Mouse (Mus musculus): ENCODE measurements around the gene Cdh5. TPM values are rescaled to one million over a fixed set of nuclear protein-coding genes. Genes with fewer than 3 reads are reported as not detected.

Cdh5 gene
- polyA plus RNA-seq, 1 experiment from 2014 or later = 16.2 TPM

DNA sequence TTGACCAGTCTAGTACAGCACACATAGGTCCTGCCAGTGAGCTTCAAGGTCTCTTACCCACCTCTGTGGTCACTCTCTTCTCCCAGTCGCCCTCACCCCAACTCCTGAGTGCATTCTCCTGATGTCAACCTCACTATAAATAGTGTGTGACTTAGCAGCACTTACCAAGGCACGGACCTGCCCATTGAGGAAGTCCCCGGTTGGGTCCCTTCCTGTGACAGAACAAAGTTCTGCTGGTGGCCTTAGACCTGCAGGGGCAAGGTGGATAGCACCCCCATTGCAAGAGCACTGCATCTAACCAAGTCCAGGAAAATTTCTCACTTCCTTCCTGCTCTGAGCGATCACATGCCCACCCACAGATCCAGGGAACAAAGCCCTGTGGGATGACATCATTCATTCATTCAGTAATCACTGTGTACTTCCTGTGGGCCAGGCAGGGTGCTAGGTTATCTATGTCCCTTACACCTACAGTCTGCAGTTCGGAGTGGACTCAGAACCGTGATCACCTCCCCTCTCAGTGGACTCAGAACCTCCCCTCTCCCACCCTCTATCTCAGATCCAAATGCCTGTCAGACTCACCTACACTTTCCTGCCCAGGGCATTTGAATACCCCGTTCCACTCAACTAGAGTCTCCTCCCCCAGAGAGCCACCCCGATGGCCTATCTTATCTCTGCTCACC, 74.6 kb downstream of the Cdh5 start:
- Histone ChIP-seq H3K9me3 (no peaks in the 10 kb centered on the region), H3K4me2 (no peak overlapping the region), H3K4me3 (replicated peaks) (no peak overlapping the region), H3K27me3 (peaks cover 37% of the 10 kb centered on the region), H3K36me3 (no peaks in the 10 kb centered on the region), H3K9ac (replicated peaks) (no peak overlapping the region), H3K27ac (no peak overlapping the region), H3K4me1 (replicated peaks) (no peaks in the 10 kb centered on the region; the same call in 1 of the 2 replicates)
- ATAC-seq (ENCODE audit: insufficient number of reproducible peaks, insufficient read depth, low FRiP score, low TSS enrichment, low read depth) = no peak
- WGBS = 73% methylated on average over 8 of the region's 8 CpGs

DNA sequence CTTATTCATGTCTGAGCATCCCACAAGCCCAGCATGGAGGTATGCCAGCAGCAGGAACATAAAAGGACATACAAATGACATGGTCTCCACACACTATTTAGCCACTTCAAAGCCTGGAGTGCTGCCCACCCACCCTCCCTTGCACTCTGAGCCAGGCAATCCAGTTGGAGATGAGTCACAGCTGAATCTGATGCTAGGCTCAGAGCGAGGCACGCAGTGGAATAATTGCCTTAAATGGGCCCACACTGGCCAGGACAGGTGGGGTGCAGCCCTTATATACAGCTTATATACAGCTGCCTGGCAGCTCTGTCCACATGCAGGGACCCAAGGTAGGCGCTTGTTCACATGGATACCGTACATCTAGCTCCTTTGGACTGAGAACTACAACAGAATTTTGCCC, 75.6 kb downstream of the Cdh5 start:
- 81% methylated on average over 4 of the region's 4 CpGs for WGBS
- Histone ChIP-seq H3K4me1 (replicated peaks) (no peaks in the 10 kb centered on the region), H3K9me3 (no peaks in the 10 kb centered on the region), H3K4me2 (no peak overlapping the region), H3K27me3 (peaks cover 26% of the 10 kb centered on the region), H3K27ac (no peak overlapping the region), H3K4me3 (replicated peaks) (no peak overlapping the region), H3K9ac (replicated peaks) (no peak overlapping the region), H3K36me3 (no peaks in the 10 kb centered on the region)
- no peak for ATAC-seq (ENCODE audit: insufficient number of reproducible peaks, insufficient read depth, low FRiP score, low TSS enrichment, low read depth)

- no peak for ATAC-seq (ENCODE audit: insufficient number of reproducible peaks, insufficient read depth, low FRiP score, low TSS enrichment, low read depth)
- Histone ChIP-seq H3K9me3 (no peaks in the 10 kb centered on the region), H3K27ac (no peak overlapping the region), H3K4me3 (replicated peaks) (no peak overlapping the region), H3K27me3 (0 out of 2 replicates have a peak, but pooled peaks cover 9% of the 10 kb centered on the region), H3K4me1 (replicated peaks) (peaks cover 3% of the 10 kb centered on the region; the same call in 1 of the 2 replicates), H3K9ac (replicated peaks) (peak overlapping the region; percentile 40; the same call in 1 of the 2 replicates), H3K4me2 (no peak overlapping the region), H3K36me3 (no peaks in the 10 kb centered on the region)
- 35% methylated on average over 6 of the region's 6 CpGs for WGBS
Observed at GRCm38 (mm10) chr8:104184905-104185304, 83.5 kb downstream of the Cdh5 start.

DNA sequence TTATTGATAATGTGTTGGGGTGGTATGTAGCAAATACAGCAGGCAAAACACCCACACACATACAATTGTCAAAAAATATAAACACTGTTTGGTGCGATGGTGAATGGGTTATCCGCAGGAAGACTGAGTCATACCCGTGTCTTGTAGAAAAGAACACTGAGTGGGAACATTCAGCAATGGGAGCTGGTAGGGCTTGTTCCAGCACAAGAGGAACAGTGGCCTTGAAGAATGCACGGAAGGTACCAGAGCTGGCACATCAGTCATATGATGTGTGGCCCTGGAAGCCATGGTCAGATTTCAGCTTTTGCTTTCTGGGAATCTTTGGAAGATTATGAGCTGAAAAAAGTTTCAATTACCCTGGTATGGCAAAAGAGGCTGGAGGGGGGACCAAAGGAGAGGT, 85.4 kb downstream of the Cdh5 start:
- H3K27ac ChIP-seq = no peak overlapping the region
- no peak overlapping the region for H3K9ac ChIP-seq (replicated peaks)
- 0 out of 2 replicates have a peak, but pooled peaks cover 6% of the 10 kb centered on the region for H3K27me3 ChIP-seq
- H3K36me3 ChIP-seq = no peaks in the 10 kb centered on the region
- no peak overlapping the region for H3K4me3 ChIP-seq (replicated peaks)
- no peak overlapping the region for H3K4me2 ChIP-seq
- 92% methylated on average over 4 of the region's 4 CpGs for WGBS
- H3K4me1 ChIP-seq (replicated peaks) = peaks cover 3% of the 10 kb centered on the region; the same call in 1 of the 2 replicates
- no peak for ATAC-seq (ENCODE audit: insufficient number of reproducible peaks, insufficient read depth, low FRiP score, low TSS enrichment, low read depth)
- H3K9me3 ChIP-seq = no peaks in the 10 kb centered on the region

DNA sequence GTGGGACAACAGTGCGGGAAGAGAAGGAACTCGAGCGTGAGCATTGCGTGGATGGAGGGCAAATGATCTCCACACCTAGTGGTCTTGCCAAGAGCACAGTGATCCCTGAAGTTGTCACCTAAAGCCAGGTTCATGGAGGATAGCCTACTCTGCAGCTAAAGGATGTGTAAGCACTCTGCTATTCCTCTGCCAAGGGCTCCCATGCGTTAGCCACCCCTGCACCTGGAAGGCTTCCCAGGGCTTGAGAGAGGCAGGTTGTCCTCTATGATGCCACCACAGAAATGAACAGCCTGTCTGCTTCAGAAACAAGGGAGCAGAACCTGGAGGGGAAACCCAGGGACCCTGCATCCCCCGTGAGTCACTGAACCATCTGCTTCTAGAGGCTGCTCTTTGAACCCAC, 86.2 kb downstream of the Cdh5 start:
- no peak overlapping the region for H3K9ac ChIP-seq (replicated peaks)
- no peak for ATAC-seq (ENCODE audit: insufficient number of reproducible peaks, insufficient read depth, low FRiP score, low TSS enrichment, low read depth)
- 92% methylated on average over 6 of the region's 6 CpGs for WGBS
- H3K27ac ChIP-seq = no peak overlapping the region
- H3K9me3 ChIP-seq = no peaks in the 10 kb centered on the region
- no peak overlapping the region for H3K4me3 ChIP-seq (replicated peaks)
- H3K4me2 ChIP-seq = no peak overlapping the region
- 0 out of 2 replicates have a peak, but pooled peaks cover 6% of the 10 kb centered on the region for H3K27me3 ChIP-seq
- H3K4me1 ChIP-seq (replicated peaks) = peaks cover 3% of the 10 kb centered on the region; the same call in 1 of the 2 replicates
- H3K36me3 ChIP-seq = no peaks in the 10 kb centered on the region

GRCm38 (mm10) chr8:104188459-104188858, 87.0 kb downstream of the Cdh5 start:
- 75% methylated on average over 5 of the region's 5 CpGs for WGBS
- no peaks in the 10 kb centered on the region for H3K36me3 ChIP-seq
- no peak for ATAC-seq (ENCODE audit: insufficient number of reproducible peaks, insufficient read depth, low FRiP score, low TSS enrichment, low read depth)
- H3K4me1 ChIP-seq (replicated peaks) = peaks cover 3% of the 10 kb centered on the region; the same call in 1 of the 2 replicates
- no peak overlapping the region for H3K27ac ChIP-seq
- H3K4me2 ChIP-seq = no peak overlapping the region
- H3K4me3 ChIP-seq (replicated peaks) = no peak overlapping the region
- 0 out of 2 replicates have a peak, but pooled peaks cover 7% of the 10 kb centered on the region for H3K9me3 ChIP-seq
- H3K27me3 ChIP-seq = 0 out of 2 replicates have a peak, but pooled peaks cover 6% of the 10 kb centered on the region
- H3K9ac ChIP-seq (replicated peaks) = no peak overlapping the region

GRCm38 (mm10) chr8:104190777-104191468, 89.5 kb downstream of the Cdh5 start:
- Histone ChIP-seq H3K36me3 (no peaks in the 10 kb centered on the region), H3K27ac (no peak overlapping the region), H3K9me3 (0 out of 2 replicates have a peak, but pooled peaks cover 7% of the 10 kb centered on the region), H3K4me1 (replicated peaks) (no peaks in the 10 kb centered on the region), H3K4me3 (replicated peaks) (no peak overlapping the region), H3K27me3 (0 out of 2 replicates have a peak, but pooled peaks cover 6% of the 10 kb centered on the region), H3K4me2 (no peak overlapping the region), H3K9ac (replicated peaks) (no peak overlapping the region)
- no peak for ATAC-seq (ENCODE audit: insufficient number of reproducible peaks, insufficient read depth, low FRiP score, low TSS enrichment, low read depth)
- WGBS = 73% methylated on average over 6 of the region's 6 CpGs

DNA sequence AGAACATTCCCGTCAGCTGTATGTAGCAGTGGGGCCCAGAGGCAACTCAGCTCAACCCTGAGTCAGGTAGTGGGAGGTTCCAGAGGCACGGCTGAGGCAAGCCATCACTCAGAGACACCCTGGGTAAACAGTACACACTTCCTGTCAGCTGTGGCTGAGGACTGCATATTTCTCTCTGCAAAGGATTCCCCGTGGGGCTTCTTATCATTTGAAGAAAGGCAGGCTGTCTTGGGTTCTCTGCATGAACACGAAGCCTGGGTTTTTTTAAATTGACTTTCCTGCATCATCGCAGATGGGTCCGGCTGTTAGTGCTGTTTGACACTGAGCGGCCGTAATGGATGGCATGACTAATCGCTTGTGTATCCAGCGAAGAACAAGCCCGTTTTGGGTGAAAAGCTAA, 90.1 kb downstream of the Cdh5 start:
- H3K27ac ChIP-seq = no peak overlapping the region
- WGBS = 52% methylated on average over 11 of the region's 11 CpGs
- no peaks in the 10 kb centered on the region for H3K36me3 ChIP-seq
- 0 out of 2 replicates have a peak, but pooled peaks cover 7% of the 10 kb centered on the region for H3K9me3 ChIP-seq
- no peak overlapping the region for H3K9ac ChIP-seq (replicated peaks)
- no peak for ATAC-seq (ENCODE audit: insufficient number of reproducible peaks, insufficient read depth, low FRiP score, low TSS enrichment, low read depth)
- 0 out of 2 replicates have a peak, but pooled peaks cover 6% of the 10 kb centered on the region for H3K27me3 ChIP-seq
- no peak overlapping the region for H3K4me2 ChIP-seq
- H3K4me3 ChIP-seq (replicated peaks) = no peak overlapping the region
- H3K4me1 ChIP-seq (replicated peaks) = no peaks in the 10 kb centered on the region

Other genes starting within 250 kb of the Cdh5 start
- 0.42 and 0.53 TPM in 2 replicates for gene Bean1, start 68.8 kb downstream of the Cdh5 start, polyA plus RNA-seq (2016; fragmentation: Nextera tagmentation; extraction: Ambion mirVana)
- gene Tk2, start 146.9 kb downstream of the Cdh5 start, polyA plus RNA-seq (2016; fragmentation: Nextera tagmentation; extraction: Ambion mirVana) = 22.1 and 26.0 TPM in 2 replicates
- 48.6 and 52.2 TPM in 2 replicates for gene Cklf, start 149.2 kb downstream of the Cdh5 start, polyA plus RNA-seq (2016; fragmentation: Nextera tagmentation; extraction: Ambion mirVana)
- gene Cmtm2a, start 191.6 kb downstream of the Cdh5 start, polyA plus RNA-seq (2016; fragmentation: Nextera tagmentation; extraction: Ambion mirVana) = not detected in 2 replicates
- gene Gm45711, start 208.5 kb downstream of the Cdh5 start, polyA plus RNA-seq (2016; fragmentation: Nextera tagmentation; extraction: Ambion mirVana) = not detected in 2 replicates
- gene Cmtm1, start 208.5 kb downstream of the Cdh5 start, polyA plus RNA-seq (2016; fragmentation: Nextera tagmentation; extraction: Ambion mirVana) = not detected in 2 replicates
- gene Gm11020, start 219.9 kb downstream of the Cdh5 start, polyA plus RNA-seq (2016; fragmentation: Nextera tagmentation; extraction: Ambion mirVana) = not detected in 2 replicates
- gene Cmtm2b, start 220.6 kb downstream of the Cdh5 start, polyA plus RNA-seq (2016; fragmentation: Nextera tagmentation; extraction: Ambion mirVana) = not detected in 2 replicates
- 99.8 and 102 TPM in 2 replicates for gene Cmtm3, start 237.8 kb downstream of the Cdh5 start, polyA plus RNA-seq (2016; fragmentation: Nextera tagmentation; extraction: Ambion mirVana)